In genomic region chr11:46223575-46223974, GRCm38 (mm10) we compare ENCODE assay signal across 1 mouse cellular context.
TF ChIP-seq lines count a peak whose summit lies in the region.

No protein-coding gene starts in this region.

TF ChIP-seq in MEL, 35 proteins besides CTCF, POLR2A, EP300 and RAD21:
- TF ChIP-seq GABPA (IDR thresholded peaks at IDR 0.05; ENCODE audit: low read depth, low read length) (no peak), KAT2A (conservative IDR thresholded peaks at IDR 0.05; ENCODE audit: low read depth, low read length) (no peak), ZMIZ1 (IDR thresholded peaks at IDR 0.05; ENCODE audit: low read depth, low read length) (no peak), SMC3 (IDR thresholded peaks at IDR 0.05; ENCODE audit: low read depth, low read length) (peak; percentile 23; the same call in 1 of the 2 replicates), TCF12 (IDR thresholded peaks at IDR 0.05; ENCODE audit: low read depth, low read length) (no peak), POLR2AphosphoS5 (IDR thresholded peaks at IDR 0.05; ENCODE audit: borderline replicate concordance, low read depth, low read length) (no peak), ZNF384 (IDR thresholded peaks at IDR 0.05; ENCODE audit: low read depth, low read length) (no peak), CHD1 (IDR thresholded peaks at IDR 0.05; ENCODE audit: low read depth, low read length) (no peak), HCFC1 (IDR thresholded peaks at IDR 0.05; ENCODE audit: low read depth, low read length) (no peak)
TF ChIP-seq in MEL: peak in this region for 1.
